Mouse (Mus musculus) myocyte (in vitro differentiated cells): ENCODE results near the gene Tex2.

Experiments
- E2F4 ChIP-seq: IDR thresholded peaks from one replicate; pipeline ENCODE4 v1.6.1; 2011; ENCODE audit warnings: mild to moderate bottlenecking, control low read depth, moderate library complexity; ENCODE audit not compliant: insufficient read depth
- MAX ChIP-seq: IDR thresholded peaks from one replicate; pipeline ENCODE4 v1.6.1; 2011; ENCODE audit warnings: low read depth, mild to moderate bottlenecking, control low read depth
- MYOG ChIP-seq, 3 experiments: IDR thresholded peaks; one replicate each; pipeline ENCODE4 v1.6.1; 2011; ENCODE audit warnings: control low read depth in 2 of 3, low read depth in 2 of 3, mild to moderate bottlenecking in 2 of 3; ENCODE audit not compliant: insufficient read length in 2 of 3, control insufficient read depth in 1 of 3, insufficient read depth in 1 of 3
- POLR2A ChIP-seq: IDR thresholded peaks from one replicate; pipeline ENCODE4 v1.6.1; 2011; ENCODE audit warnings: low read depth, mild to moderate bottlenecking, control low read depth, moderate library complexity; ENCODE audit not compliant: insufficient read length
- REST ChIP-seq: IDR thresholded peaks from one replicate; pipeline ENCODE4 v1.6.1; 2011; ENCODE audit warnings: mild to moderate bottlenecking, control low read depth, moderate library complexity; ENCODE audit not compliant: insufficient read depth, insufficient read length
- SRF ChIP-seq: IDR thresholded peaks from one replicate; pipeline ENCODE4 v1.6.1; 2011; ENCODE audit warnings: low read depth; ENCODE audit not compliant: control insufficient read depth, insufficient read length
- TCF12 ChIP-seq: IDR thresholded peaks from one replicate; pipeline ENCODE4 v1.6.1; 2011; ENCODE audit warnings: mild to moderate bottlenecking, control low read depth; ENCODE audit not compliant: poor library complexity, insufficient read depth, severe bottlenecking
- USF1 ChIP-seq: IDR thresholded peaks from one replicate; pipeline ENCODE4 v1.6.1; 2011; ENCODE audit warnings: low read depth, mild to moderate bottlenecking, control low read depth, moderate library complexity

DNA sequence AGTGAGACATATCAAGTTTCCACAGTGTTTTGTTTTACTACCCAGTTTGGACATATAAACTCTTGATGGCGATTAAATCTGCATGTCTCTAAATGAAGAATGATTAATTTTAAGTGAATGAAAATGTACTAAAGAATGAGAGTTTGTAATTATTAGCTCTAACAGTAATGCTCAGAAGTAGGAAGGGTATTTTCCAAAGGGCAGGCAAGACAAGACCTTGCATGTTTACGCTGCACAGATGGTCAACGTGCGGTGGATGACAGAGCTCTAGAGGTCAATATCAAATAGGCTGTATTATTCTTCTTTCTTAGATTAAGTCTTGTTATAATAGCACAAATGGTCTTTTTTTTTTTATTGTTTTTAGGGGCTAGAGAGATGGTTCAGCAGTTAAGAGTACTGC, 147.3 kb downstream of the Tex2 start:
- no peak for TF ChIP-seq USF1
- no peak for TF ChIP-seq POLR2A
- TF ChIP-seq E2F4 = no peak
- TF ChIP-seq MAX = no peak
- TF ChIP-seq REST = no peak
- TF ChIP-seq TCF12 = no peak
- no peak for TF ChIP-seq MYOG (IDR thresholded peaks at IDR 0.05; ENCODE audit: control insufficient read depth in 1 of 3, insufficient read depth in 1 of 3, insufficient read length in 2 of 3, low read depth in 2 of 3)
- no peak for TF ChIP-seq SRF
